Mouse (Mus musculus) thymus, adult 2 months (tissue): ENCODE data around the gene Pacrg.

Experiments used
- CTCF ChIP-seq: fragments of 200-500 bp; IDR thresholded peaks from 2 replicates; pipeline ENCODE4 v1.5.1; 2012; ENCODE audit warnings: mild to moderate bottlenecking, control low read depth, low read length, moderate library complexity, borderline replicate concordance; ENCODE audit not compliant: control insufficient read depth, poor library complexity, insufficient read depth; ENCODE audit errors: extremely low read depth
- POLR2A ChIP-seq: fragments of 200-500 bp; IDR thresholded peaks from 2 replicates; pipeline ENCODE4 v1.6.1; 2012; ENCODE audit warnings: mild to moderate bottlenecking, low read length, control low read depth, moderate library complexity; ENCODE audit not compliant: control insufficient read depth, poor library complexity, insufficient read depth; ENCODE audit errors: extremely low read depth

DNA sequence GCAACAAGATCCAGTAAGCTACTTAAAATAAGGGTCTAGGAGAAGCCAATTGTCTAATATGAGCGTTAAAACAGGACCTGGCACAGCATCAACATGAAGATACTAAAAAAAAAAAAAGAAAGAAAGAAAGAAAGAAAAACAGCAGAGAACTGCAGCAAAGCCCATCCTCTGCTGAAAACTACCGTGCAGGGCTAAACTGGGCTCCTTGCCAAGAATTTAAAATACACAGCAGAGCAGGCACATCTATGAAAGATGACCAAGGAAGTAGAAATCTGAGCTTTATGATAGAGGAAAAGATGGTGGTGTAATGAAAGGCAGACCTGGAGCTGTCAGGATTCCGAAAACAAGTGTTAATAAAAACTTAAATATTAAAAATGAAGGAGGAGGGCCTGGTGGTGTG is 48.5 kb downstream of the Pacrg start:
- TF ChIP-seq CTCF = no peak
- no peak for TF ChIP-seq POLR2A
